Mouse (Mus musculus): ENCODE results near the gene Ssb.

The Ssb gene

DNA sequence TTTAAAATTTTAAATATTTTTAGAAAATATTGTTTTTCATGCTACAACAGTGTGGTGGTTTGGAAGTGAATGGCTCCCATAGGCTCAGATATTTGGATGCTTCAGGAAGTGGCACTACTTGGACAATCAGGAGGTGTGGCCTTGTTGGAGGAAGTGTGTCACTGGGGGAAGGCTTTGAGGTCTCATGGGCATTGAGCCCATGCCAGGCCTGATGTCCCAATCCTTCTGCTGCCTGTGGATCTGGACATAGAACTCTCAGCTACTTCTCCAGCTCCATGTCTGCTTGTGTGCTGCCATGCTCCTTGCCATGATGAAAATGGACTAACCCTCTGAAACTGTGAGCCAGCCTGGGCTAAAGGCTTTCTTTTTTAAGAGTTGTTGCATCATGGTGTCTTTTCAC lies 22.7 kb upstream of the Ssb start:
- Histone ChIP-seq H3K36me3 (ENCODE audit: control insufficient read depth, insufficient read depth, low read length, poor library complexity, severe bottlenecking) (no peaks in the 10 kb centered on the region), H3K27me3 (ENCODE audit: control insufficient read depth, insufficient read depth, low read length, poor library complexity, severe bottlenecking) (no peaks in the 10 kb centered on the region)
- no peak for DNase-seq (ENCODE audit: low read depth, low spot score)

GRCm38 (mm10) chr2:69840261-69840660 lies 21.1 kb upstream of the Ssb start:
- no peaks in the 10 kb centered on the region for H3K27me3 ChIP-seq (ENCODE audit: control insufficient read depth, insufficient read depth, low read length, poor library complexity, severe bottlenecking)
- DNase-seq (ENCODE audit: low read depth, low spot score): no peak
- no peaks in the 10 kb centered on the region for H3K36me3 ChIP-seq (ENCODE audit: control insufficient read depth, insufficient read depth, low read length, poor library complexity, severe bottlenecking)

DNA sequence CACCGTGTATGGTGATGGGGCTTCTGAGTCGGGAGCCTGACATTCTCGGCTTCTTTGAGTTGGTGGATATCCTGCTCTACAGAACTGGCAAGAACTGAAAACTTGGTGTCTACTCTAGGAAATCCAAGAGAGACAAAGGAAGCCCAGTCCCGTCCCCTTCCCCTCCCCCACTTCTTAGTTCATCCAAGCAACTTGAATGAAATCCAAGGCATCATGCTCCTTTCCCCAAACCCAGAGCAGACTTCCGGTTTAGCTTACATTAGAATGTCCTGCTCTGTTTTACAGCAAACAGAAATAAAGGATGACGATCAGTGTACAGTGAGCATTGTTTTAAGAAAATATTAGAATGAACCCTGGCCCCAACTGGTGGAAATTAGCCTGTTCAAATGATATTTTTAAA lies 12.1 kb upstream of the Ssb start:
- Histone ChIP-seq H3K27me3 (ENCODE audit: control insufficient read depth, insufficient read depth, low read length, poor library complexity, severe bottlenecking) (no peaks in the 10 kb centered on the region; the same call in 1 of the 2 replicates), H3K36me3 (ENCODE audit: control insufficient read depth, insufficient read depth, low read length, poor library complexity, severe bottlenecking) (no peaks in the 10 kb centered on the region)
- DNase-seq (ENCODE audit: low read depth, low spot score): no peak

GRCm38 (mm10) chr2:69851427-69852058 lies 9.8 kb upstream of the Ssb start:
- no peaks in the 10 kb centered on the region for H3K36me3 ChIP-seq (ENCODE audit: control insufficient read depth, insufficient read depth, low read length, poor library complexity, severe bottlenecking)
- no peak for DNase-seq (ENCODE audit: low read depth, low spot score)
- H3K27me3 ChIP-seq (ENCODE audit: control insufficient read depth, insufficient read depth, low read length, poor library complexity, severe bottlenecking): no peaks in the 10 kb centered on the region; the same call in 1 of the 2 replicates

DNA sequence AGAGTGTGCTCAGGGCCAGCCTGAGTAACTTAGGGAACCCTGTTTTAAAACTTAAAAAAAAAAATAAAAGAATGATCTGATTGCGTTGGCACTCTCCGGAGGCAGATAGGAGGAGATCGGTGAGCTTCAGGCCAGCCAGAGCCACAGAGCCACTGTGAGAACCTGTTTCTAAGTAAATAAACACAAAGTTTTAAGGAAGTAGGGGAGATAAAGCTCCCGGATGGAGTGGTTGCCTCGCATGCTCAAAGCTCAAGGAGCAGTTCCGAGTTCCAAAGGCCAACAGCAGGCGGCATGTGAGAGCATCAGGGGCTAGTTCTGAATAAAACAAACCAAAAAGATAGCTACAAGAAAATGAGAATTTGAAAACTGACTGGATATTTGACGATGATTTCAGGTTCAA lies 5.0 kb upstream of the Ssb start:
- Histone ChIP-seq H3K27me3 (ENCODE audit: control insufficient read depth, insufficient read depth, low read length, poor library complexity, severe bottlenecking) (no peaks in the 10 kb centered on the region), H3K36me3 (ENCODE audit: control insufficient read depth, insufficient read depth, low read length, poor library complexity, severe bottlenecking) (no peaks in the 10 kb centered on the region)
- DNase-seq (ENCODE audit: low read depth, low spot score): peak; percentile 31

- DNase-seq (ENCODE audit: low read depth, low spot score): peak; percentile 35
- Histone ChIP-seq H3K36me3 (ENCODE audit: control insufficient read depth, insufficient read depth, low read length, poor library complexity, severe bottlenecking) (no peaks in the 10 kb centered on the region), H3K27me3 (ENCODE audit: control insufficient read depth, insufficient read depth, low read length, poor library complexity, severe bottlenecking) (no peaks in the 10 kb centered on the region)
These were observed 3.5 kb upstream of the Ssb start for GRCm38 (mm10) chr2:69857882-69858281.

DNA sequence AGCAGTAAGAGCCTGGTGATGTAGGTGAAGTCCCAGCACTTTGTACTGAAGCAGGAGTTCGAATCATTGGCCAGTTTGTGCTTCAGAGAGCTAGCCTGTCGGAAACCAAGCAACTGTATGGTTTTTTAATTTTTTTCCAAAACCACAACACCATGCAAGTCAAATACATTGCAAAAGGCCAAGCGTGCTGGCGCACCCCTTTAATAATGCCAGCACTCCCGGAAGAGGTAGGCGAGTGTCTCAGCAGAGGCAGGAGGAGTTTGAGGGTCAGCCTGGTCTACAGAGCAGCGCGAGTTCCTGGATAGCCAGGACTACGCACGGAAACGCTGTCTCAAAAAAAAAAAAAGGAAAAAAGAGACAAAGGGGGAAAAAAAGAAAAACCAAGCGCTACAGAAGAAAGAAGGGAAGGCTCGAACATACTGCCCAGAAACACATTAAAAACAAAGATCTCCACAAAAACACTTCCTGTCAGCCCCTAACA lies 350 bp upstream of the Ssb start:
- H3K36me3 ChIP-seq (ENCODE audit: control insufficient read depth, insufficient read depth, low read length, poor library complexity, severe bottlenecking): no peaks in the 10 kb centered on the region
- DNase-seq (ENCODE audit: low read depth, low spot score): peak; percentile 50

GRCm38 (mm10) chr2:69862117-69862657 lies 825 bp downstream of the Ssb start:
- peak; percentile 11 for DNase-seq (ENCODE audit: low read depth, low spot score)
- Histone ChIP-seq H3K27me3 (ENCODE audit: control insufficient read depth, insufficient read depth, low read length, poor library complexity, severe bottlenecking) (no peaks in the 10 kb centered on the region), H3K36me3 (ENCODE audit: control insufficient read depth, insufficient read depth, low read length, poor library complexity, severe bottlenecking) (0 out of 2 replicates have a peak, but pooled peaks cover 2% of the 10 kb centered on the region)

More for the DNA sequence above, 350 bp upstream of the Ssb start:
- no peaks in the 10 kb centered on the region for H3K27me3 ChIP-seq (ENCODE audit: control insufficient read depth, insufficient read depth, low read length, poor library complexity, severe bottlenecking)

DNA sequence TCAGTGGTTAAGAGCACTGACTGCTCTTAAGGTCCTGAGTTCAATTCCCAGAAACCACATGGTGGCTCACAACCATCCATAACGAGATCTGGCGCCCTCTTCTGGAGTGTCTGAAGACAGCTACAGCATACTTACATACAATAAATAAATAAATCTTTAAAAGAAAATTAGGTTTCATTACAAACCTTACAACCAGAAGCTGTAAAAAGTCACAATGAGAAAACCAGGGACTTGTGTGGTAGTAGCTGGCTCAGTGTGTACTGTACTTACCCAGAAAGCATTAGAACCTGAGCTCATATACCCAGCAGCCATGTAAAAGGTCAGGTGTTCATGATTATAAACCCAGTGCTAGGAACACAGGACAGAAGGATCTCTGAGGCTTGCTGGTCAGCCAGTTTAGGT lies 22.6 kb downstream of the Ssb start:
- Histone ChIP-seq H3K27me3 (ENCODE audit: control insufficient read depth, insufficient read depth, low read length, poor library complexity, severe bottlenecking) (no peaks in the 10 kb centered on the region), H3K36me3 (ENCODE audit: control insufficient read depth, insufficient read depth, low read length, poor library complexity, severe bottlenecking) (no peaks in the 10 kb centered on the region)
- DNase-seq (ENCODE audit: low read depth, low spot score): no peak

DNA sequence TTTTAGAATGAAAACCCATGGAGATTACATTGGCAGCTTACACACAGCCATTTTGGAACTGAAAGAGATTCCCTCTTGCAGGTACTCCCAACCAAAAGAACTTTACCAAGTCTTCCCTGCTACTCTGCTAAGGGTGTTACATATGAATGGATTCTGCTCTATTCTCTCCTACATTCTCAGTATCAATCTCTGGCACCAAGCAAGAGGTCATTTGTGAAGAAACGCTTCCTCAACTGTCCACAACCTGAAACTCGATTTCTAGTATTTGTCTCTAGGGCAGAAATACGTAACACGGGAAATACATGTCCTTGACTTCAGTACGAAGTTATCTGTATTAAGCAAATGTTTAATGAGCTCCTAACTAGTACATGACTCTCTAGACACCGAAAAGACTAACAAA lies 23.2 kb downstream of the Ssb start:
- Histone ChIP-seq H3K36me3 (ENCODE audit: control insufficient read depth, insufficient read depth, low read length, poor library complexity, severe bottlenecking) (no peaks in the 10 kb centered on the region), H3K27me3 (ENCODE audit: control insufficient read depth, insufficient read depth, low read length, poor library complexity, severe bottlenecking) (no peaks in the 10 kb centered on the region)
- no peak for DNase-seq (ENCODE audit: low read depth, low spot score)

- DNase-seq (ENCODE audit: low read depth, low spot score): no peak
- no peaks in the 10 kb centered on the region for H3K36me3 ChIP-seq (ENCODE audit: control insufficient read depth, insufficient read depth, low read length, poor library complexity, severe bottlenecking)
- H3K27me3 ChIP-seq (ENCODE audit: control insufficient read depth, insufficient read depth, low read length, poor library complexity, severe bottlenecking): no peaks in the 10 kb centered on the region
These were observed 23.7 kb downstream of the Ssb start for GRCm38 (mm10) chr2:69885050-69885449.

DNA sequence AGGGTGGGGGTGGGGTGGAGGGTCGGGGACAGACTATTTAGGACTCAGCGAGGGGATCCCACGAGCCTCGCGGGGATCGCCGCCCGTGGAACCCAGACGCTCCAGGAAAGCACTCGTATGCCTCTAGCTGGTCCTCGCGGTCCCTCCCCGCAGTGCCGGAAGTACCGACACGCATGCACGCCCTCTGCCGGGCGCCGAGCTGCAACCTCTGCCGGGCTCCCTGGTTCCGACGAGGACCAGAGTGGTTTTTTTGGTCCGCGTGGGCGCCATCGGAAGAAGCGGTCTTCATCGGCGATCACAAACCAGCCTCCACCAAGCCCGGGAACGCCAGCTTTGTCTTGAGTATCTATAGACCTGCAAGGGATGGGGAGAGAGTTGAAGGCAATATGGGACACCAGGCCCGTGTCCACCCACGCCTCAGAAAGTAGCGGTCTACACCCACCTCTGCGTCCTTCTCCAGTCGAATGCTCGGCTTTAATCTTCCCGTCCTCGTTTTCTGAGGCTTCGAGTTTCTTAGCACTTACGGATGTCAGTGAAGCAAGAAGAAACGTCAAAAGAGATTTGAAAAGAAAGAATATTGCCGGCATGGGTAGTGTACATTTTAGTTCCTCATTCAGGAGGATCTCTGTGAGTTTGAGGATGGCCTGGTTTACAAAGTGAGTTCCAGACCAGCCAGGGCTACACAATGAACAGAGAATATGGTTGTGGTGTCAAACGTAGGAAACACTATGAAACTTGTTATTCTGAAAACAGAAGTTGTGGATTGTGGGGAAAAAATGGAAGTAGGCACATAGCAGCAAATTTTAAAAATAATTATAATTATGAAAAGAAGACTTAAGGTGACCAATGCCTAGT lies 24.3 kb downstream of the Ssb start, which contains the start of gene Mettl5:
Gene Mettl5 (minus strand): TSS at position 165 of the 855 bp plus-strand sequence.
- H3K36me3 ChIP-seq (ENCODE audit: control insufficient read depth, insufficient read depth, low read length, poor library complexity, severe bottlenecking): no peaks in the 10 kb centered on the region
- peak; percentile 90 for DNase-seq (ENCODE audit: low read depth, low spot score)

GRCm38 (mm10) chr2:69888957-69889356 lies 27.6 kb downstream of the Ssb start:
- DNase-seq (ENCODE audit: low read depth, low spot score): no peak
- no peaks in the 10 kb centered on the region for H3K36me3 ChIP-seq (ENCODE audit: control insufficient read depth, insufficient read depth, low read length, poor library complexity, severe bottlenecking)

More for the DNA sequence above, 24.3 kb downstream of the Ssb start, which contains the start of gene Mettl5:
- no peaks in the 10 kb centered on the region for H3K27me3 ChIP-seq (ENCODE audit: control insufficient read depth, insufficient read depth, low read length, poor library complexity, severe bottlenecking)

DNA sequence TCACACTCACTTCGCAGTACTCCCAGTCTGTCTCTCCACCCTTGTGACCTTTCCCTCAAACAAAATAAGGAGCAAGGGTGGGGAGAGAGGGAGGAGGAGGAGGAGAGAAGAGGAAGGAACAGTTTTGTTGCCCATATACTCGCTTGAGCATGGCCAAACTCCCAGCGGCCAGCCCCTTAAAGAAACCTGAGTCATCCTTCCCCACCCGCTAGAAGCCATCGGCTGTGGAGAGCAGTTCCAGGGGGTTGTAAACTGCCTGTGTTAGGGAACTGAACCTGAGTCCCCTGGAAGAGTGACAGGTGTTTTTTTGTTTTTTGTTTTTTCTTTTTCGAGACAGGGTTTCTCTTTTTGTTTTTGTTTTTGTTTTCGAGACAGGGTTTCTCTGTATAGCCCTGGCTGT lies 29.5 kb downstream of the Ssb start:
- H3K36me3 ChIP-seq (ENCODE audit: control insufficient read depth, insufficient read depth, low read length, poor library complexity, severe bottlenecking): no peaks in the 10 kb centered on the region
- no peaks in the 10 kb centered on the region for H3K27me3 ChIP-seq (ENCODE audit: control insufficient read depth, insufficient read depth, low read length, poor library complexity, severe bottlenecking)
- DNase-seq (ENCODE audit: low read depth, low spot score): no peak

More at GRCm38 (mm10) chr2:69888957-69889356, 27.6 kb downstream of the Ssb start:
- no peaks in the 10 kb centered on the region for H3K27me3 ChIP-seq (ENCODE audit: control insufficient read depth, insufficient read depth, low read length, poor library complexity, severe bottlenecking)

GRCm38 (mm10) chr2:69893145-69893544 lies 31.8 kb downstream of the Ssb start:
- no peaks in the 10 kb centered on the region for H3K36me3 ChIP-seq (ENCODE audit: control insufficient read depth, insufficient read depth, low read length, poor library complexity, severe bottlenecking)
- DNase-seq (ENCODE audit: low read depth, low spot score): no peak
- H3K27me3 ChIP-seq (ENCODE audit: control insufficient read depth, insufficient read depth, low read length, poor library complexity, severe bottlenecking): no peaks in the 10 kb centered on the region
